Mouse (Mus musculus) frontal cortex, postnatal 14 days (tissue): ENCODE results near the gene Atp5d.

Experiments
- DNase-seq, 2 experiments: peaks; one replicate each; pipeline ENCODE4 v3.0.0; 2022; ENCODE audit warnings: low spot score in 2 of 2

Gene Atp5d

GRCm38 (mm10) chr10:80139975-80140665, 1.7 kb downstream of the Atp5d start:
- no peak for DNase-seq

DNA sequence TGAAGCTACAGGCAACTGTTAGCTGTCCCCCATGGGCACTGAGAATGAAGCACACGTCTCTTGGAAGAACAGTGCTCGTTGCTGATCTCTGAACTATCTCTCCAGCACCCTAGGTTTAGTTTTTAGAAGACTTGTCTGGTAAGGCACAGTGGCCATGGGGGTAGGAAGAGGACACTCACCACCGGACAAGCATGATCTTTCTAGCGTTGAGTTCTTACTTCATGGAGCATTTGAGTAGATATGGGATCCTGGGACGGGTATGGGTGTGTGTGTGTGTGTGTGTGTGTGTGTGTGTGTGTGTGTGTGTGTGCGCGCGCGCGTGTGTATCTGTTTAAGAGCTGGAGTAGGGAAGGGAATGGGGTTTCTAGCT, 2.2 kb downstream of the Atp5d start, which contains the start of gene Cbarp:
Gene Cbarp, minus strand, starts transcription at position 170 of the 370 bp plus-strand sequence.
- no peak for DNase-seq

DNA sequence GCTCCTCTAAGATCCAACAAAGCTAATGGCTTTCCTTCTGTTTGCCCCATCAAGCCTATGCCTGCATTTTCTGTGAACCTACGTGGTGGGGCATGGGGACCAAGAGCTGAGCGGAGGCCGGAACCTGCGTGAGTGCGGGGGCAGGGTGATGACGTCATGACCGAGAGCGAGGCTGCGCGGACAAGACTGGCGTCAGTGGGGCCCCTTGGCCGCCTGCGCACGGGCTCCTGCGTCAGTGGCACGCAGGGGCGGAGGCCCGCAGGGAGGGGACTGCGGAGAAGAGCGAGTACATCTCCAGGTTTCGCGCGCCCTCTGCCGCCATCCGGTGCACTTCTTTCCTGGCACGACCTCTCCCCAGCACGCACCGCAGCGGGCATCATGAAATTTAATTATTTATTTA, 2.8 kb downstream of the Atp5d start:
- DNase-seq, result peak; percentile 94 to 95

DNA sequence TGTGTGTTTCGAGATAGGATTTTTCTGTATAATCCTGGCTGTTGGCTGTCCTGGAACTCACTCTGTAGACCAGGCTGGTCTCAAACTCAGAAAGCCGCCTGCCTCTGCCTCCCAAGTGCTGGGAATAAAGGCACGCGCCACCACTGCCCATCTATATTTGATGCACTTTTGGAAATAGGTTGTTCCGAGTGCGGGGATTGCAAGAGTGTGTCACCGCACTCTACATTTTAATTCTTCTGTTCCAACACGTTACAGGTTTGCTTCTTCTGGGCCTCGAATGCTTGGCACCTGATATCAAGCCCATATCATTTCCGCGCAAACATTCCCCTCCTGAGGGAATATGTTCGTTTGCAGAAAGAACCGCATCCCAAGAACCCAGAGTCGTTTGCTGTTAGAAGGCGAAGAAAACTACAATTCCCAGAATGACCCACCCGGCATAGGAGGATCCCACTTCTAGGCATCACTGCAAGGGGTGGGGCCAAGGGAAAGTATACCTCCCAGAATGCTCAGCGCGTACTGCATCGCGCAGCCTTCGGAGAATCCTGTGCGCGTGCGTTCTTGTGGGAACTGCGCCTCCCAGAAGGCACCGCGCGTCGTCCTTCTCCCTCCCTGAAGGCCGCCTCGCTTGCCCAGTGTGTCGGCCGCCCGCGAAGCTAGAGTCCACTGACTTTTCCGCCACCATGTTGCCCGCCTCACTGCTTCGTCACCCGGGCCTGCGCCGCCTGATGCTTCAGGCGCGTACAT, 3.5 kb downstream of the Atp5d start:
- peak; percentile 89 to 90 for DNase-seq

- DNase-seq, result no peak
Observed at GRCm38 (mm10) chr10:80142530-80142925, 4.1 kb downstream of the Atp5d start.

GRCm38 (mm10) chr10:80143664-80144063, 5.2 kb downstream of the Atp5d start:
- DNase-seq, result no peak

DNA sequence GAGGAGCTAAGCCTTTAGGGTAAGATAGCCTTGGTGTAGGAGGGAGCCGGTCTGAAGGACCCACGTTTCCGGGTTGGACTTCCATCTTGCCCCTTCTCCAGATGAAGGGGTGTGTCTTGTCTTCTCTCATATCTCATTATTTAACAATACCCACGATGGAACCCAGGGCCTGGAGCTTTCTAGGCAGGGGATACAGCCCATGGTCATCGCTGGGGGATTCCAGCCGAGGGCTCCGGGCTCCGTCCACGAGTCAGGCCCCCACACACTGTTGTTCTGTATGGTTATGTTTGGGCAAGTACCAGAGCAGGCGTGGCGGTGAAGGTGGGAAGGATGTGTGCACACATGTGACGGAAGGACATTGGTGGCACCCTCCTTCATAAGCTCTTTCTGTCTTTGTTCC, 5.7 kb downstream of the Atp5d start:
- DNase-seq, result no peak

DNA sequence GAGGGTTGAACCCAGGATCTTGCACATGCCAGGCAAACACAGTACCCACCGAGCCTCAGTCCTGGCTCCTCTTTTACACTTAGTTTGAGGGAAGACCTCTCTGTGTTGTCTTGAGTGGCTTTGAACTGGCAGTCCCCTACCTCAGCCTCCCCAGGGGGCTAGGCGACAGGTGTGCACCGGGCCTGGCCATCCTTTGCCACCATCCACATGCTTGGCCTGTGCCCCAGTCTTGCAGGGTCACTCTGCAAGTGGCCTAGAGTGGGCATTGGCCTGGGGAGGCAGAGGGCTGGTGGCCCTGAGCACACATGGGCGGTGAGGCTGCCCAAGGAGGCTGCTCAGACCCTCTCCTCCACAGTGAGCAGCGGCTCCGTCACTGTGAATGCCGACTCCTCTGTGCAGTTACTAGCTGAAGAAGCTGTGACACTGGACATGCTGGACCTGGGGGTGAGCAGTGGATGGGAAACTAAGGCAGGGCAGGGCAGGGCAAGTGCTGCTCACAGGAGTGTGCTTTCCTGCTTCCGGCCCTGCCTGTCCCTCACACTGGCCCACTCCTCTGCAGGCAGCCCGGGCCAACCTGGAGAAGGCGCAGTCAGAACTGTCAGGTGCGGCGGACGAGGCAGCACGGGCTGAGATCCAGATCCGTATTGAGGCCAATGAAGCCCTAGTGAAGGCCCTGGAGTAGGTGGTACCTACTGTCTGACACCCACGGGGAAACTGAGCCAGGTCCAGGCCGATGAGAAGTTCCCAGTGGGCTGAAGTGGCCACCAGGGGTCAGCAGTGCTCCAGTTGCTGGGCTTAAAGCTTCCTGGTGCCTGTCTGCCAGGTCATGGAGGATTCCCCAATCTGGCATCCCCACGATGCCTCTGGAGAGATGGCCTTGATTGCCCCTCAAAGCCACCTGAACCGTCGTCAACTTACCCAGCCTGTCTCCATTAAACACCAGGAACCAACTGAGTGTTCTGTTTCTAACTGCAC, 6.7 kb downstream of the Atp5d start:
- DNase-seq, result peak in 1 of 2 experiments; percentile 69

GRCm38 (mm10) chr10:80145896-80146295, 7.5 kb downstream of the Atp5d start:
- no peak for DNase-seq

DNA sequence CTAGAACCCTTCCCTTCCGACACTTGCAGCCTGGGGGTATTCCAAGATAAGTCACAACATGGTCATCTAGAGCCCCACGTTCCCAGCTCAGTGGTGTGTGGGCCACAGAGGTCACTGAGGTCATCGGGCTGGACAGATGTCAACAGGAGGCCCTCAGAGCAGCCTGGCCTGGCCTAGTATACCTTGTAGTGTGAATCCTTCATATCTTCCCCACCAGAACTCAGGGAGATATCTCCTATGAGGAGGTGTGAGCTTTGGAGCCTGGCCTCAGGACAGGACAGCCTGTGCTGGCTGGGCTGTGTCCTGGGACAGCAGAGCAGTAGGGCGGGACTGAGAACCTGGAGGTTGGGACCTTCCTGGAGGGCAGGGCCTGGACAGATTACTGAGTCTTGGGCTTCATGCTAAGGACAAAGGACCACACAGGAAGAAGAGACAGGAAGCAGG, 8.2 kb downstream of the Atp5d start:
- no peak for DNase-seq

- DNase-seq, result no peak
Observed at GRCm38 (mm10) chr10:80147146-80147718, 8.8 kb downstream of the Atp5d start.

DNA sequence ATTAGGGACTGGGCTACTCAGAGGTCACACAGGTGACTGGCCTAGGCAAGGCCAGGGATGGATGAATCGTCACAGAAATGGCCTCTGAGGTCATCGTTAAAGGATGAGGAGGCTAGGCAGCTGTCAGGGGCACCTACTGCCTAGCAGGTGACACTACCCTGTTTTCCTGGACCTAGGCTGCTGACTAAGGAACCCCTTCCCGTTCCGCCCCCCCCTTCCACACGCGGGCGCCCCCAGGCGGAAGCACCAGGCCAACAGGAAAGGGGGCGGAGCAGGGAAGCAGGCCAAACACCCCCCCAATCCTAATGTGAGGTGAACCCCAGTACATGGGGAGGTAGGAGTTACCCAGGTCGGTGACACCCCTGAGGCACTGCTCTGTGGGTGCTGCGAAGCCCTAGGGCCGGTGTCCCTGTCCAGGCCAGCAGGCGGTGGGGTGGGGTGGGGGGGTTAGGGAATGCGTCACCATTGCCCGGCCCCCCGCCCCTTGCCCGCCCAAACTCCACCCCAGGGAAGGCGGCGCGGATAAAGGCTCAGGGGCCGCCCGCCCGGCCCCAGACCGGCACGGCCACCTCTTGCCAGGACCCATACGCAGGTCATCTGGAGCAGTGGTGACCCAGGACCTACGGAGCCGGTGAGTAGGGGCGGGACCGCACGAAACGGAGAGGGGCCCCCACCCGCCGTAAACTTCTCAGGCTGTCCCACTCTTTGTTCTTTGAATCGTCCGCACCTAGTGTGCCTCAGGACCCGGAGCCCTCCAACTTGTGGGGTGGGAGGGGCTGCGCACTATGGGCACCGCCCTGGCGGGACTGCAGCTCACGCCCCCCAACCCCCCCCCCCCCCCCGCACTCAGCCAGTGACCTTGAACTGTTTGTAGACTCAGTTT, 9.5 kb downstream of the Atp5d start, which contains the start of gene Midn:
Gene Midn, plus strand, starts transcription at position 554 of the 883 bp plus-strand sequence.
- peak in 1 of 2 experiments; percentile 70 for DNase-seq

DNA sequence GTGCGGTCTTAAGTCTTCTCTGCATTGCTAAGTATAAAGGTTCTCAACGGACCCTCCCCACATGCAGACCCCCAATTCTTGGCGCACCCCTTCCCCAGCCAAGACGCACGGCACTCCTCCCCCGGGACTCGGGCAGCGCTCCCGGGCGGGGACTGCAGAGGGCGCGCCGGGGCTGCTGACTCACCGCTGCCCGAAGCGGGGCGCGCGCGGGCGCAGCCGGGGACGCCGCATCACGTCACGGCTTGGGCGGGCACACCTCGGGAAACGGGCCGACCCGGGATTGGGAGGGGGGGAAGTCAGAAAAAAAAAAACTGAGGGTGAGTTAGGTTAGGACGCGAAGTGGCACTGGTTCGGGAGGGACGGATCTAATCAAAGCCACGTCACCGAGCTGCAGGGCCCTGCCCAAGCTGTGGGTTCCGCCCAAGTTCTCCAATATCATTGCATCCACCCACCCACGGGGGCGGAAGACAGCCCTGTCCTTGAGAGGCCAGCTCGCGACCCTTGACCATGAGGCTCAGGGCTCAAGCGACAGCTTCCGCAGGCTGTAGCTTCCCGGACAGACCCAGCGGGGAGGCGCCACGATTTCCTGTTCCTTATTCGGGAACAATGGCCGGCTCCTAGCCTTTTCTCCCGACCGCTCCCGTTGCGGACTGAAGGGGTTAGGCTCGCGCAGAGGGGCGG, 10.3 kb downstream of the Atp5d start:
- peak; percentile 90 for DNase-seq

GRCm38 (mm10) chr10:80149291-80150225, 11.1 kb downstream of the Atp5d start:
- peak; percentile 98 for DNase-seq

DNA sequence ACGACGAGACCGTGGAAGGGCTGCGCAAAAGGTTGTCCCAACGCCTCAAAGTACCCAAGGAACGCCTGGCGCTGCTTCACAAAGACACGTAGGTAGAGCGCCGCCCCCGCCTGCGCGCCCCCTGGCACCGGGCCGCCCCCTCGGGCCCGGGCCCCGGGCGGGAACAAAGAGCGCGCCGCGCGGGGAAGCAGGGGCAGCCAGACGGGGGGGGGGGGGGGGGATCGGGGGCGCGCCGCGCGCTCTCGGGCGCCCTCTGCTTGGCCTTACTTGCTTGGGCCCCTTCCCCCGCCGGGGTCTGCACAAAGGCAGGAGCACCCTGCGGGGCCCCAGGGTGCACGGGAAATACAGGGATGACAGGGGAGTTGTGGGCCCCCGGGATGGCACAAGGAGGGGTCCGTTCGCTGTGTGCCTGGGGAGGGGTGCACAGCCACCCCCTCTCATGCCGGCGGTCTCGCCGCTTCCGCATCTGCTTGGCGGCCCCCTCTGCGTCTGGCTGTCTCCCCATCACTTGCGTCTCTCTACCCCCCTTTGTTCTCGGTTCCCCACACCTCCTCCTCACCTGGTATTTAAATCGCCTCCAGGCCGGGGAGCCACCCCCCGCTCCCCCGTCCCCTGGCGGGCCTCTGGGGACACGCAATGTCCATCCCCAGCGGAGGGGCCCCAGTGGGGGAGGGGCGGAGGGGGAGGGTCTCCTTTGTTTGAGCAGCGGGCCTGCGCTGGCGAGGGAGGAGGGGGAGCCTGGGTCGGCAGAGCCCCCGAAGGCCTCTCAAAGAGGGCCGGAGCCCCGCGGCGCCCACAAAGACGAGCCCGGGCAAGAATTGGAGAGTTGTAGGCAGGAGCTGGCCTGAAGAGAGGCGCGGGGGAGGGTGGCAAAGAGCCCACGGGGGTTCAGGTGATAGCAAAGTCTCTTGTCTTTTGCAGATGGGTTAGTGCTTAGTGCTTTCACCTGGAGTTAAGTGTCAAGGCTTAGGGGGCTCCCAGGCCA, 12.1 kb downstream of the Atp5d start:
- no peak for DNase-seq

DNA sequence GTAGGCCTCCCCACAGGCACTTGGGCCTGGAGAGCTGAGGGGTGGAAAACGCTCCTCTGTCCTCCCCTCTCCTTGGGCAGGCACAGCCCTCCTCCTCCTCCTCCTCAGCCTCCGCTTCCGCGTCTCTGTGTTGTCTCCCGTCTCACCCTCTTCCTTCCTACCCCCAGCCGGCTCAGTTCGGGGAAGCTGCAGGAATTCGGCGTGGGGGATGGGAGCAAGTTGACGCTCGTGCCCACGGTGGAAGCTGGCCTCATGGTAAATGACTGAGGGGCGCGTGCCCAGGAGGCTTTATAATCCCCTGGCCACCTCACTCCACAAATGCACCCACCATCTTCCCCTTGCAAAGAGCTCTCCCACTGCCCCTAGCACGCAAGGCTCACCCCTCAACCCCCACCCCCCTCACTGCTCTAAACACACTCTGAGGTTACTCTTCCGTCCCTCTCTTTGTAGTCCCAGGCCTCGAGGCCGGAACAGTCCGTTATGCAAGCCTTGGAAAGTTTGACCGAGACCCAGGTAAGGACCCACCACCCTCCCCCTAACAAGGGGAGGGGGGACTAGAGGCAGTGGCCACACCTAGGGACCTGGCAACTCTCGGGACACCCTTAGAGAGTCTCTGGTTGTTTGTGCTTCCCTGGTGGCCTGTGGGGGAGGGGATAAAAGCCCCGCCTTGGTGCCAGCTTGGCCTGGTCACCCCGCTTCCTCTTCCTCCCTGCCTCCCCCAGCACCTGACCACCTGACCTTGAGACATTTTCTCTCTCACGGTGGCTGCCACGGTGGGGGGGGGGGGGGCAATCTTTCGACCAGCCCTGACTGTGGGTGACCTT, 13.0 kb downstream of the Atp5d start:
- no peak for DNase-seq
